Mouse (Mus musculus): ENCODE data around the gene Avpi1.

The Avpi1 gene

GRCm38 (mm10) chr19:42128787-42129508 is at the start of gene Avpi1:
Gene Avpi1, minus strand, starts transcription at chr19:42129059.
- DNase-seq (ENCODE audit: low read depth, low spot score): peak; percentile 99

GRCm38 (mm10) chr19:42177461-42177860 is 48.6 kb upstream of the Avpi1 start:
- DNase-seq (ENCODE audit: low read depth, low spot score): no peak

GRCm38 (mm10) chr19:42176841-42177240 is 48.0 kb upstream of the Avpi1 start:
- no peak for DNase-seq (ENCODE audit: low read depth, low spot score)

- peak; percentile 82 for DNase-seq (ENCODE audit: low read depth, low spot score)
Observed at GRCm38 (mm10) chr19:42170025-42170969, 41.4 kb upstream of the Avpi1 start.

- DNase-seq (ENCODE audit: low read depth, low spot score): no peak
Observed at GRCm38 (mm10) chr19:42169322-42169975, 40.6 kb upstream of the Avpi1 start.

- DNase-seq (ENCODE audit: low read depth, low spot score): no peak
Observed at GRCm38 (mm10) chr19:42167489-42167888, 38.6 kb upstream of the Avpi1 start.

GRCm38 (mm10) chr19:42166766-42167165 is 37.9 kb upstream of the Avpi1 start:
- DNase-seq (ENCODE audit: low read depth, low spot score): no peak

GRCm38 (mm10) chr19:42166130-42166529 is 37.3 kb upstream of the Avpi1 start:
- DNase-seq (ENCODE audit: low read depth, low spot score): no peak

GRCm38 (mm10) chr19:42164188-42164587 is 35.3 kb upstream of the Avpi1 start:
- no peak for DNase-seq (ENCODE audit: low read depth, low spot score)

- no peak for DNase-seq (ENCODE audit: low read depth, low spot score)
Observed at GRCm38 (mm10) chr19:42163764-42164163, 34.9 kb upstream of the Avpi1 start, which contains the start of gene Zfyve27. Gene Zfyve27, plus strand, starts transcription at chr19:42163951.

- DNase-seq (ENCODE audit: low read depth, low spot score): no peak
Observed at GRCm38 (mm10) chr19:42158246-42159017, 29.6 kb upstream of the Avpi1 start.

- no peak for DNase-seq (ENCODE audit: low read depth, low spot score)
Observed at GRCm38 (mm10) chr19:42157493-42158237, 28.8 kb upstream of the Avpi1 start.

- DNase-seq (ENCODE audit: low read depth, low spot score): no peak
Observed at GRCm38 (mm10) chr19:42151990-42152389, 23.1 kb upstream of the Avpi1 start.

- DNase-seq (ENCODE audit: low read depth, low spot score): no peak
Observed at GRCm38 (mm10) chr19:42148569-42148860, 19.7 kb upstream of the Avpi1 start.

- DNase-seq (ENCODE audit: low read depth, low spot score): no peak
Observed at GRCm38 (mm10) chr19:42147769-42148568, 19.1 kb upstream of the Avpi1 start.

GRCm38 (mm10) chr19:42147170-42147768 is 18.4 kb upstream of the Avpi1 start, which contains the start of gene Marveld1:
Gene Marveld1, plus strand, starts transcription at chr19:42147400.
- DNase-seq (ENCODE audit: low read depth, low spot score): no peak

- DNase-seq (ENCODE audit: low read depth, low spot score): no peak
Observed at GRCm38 (mm10) chr19:42146276-42147010, 17.6 kb upstream of the Avpi1 start.

GRCm38 (mm10) chr19:42145731-42146130 is 16.9 kb upstream of the Avpi1 start:
- no peak for DNase-seq (ENCODE audit: low read depth, low spot score)

- no peak for DNase-seq (ENCODE audit: low read depth, low spot score)
Observed at GRCm38 (mm10) chr19:42145210-42145609, 16.4 kb upstream of the Avpi1 start.

Data from WW6 (cell line).